Mouse (Mus musculus) MEL (cell line): ENCODE results near the gene Emp3. TPM values are rescaled to one million over a fixed set of nuclear protein-coding genes. Genes with fewer than 3 reads are reported as not detected.

ENCODE experiments used
- DNase-seq: peaks from one replicate; pipeline ENCODE4 v3.0.0; 2011; ENCODE audit warnings: low read depth, low spot score
- H3K27ac ChIP-seq: 2 replicates; pipeline ENCODE4 v1.5.1; 2012; ENCODE audit warnings: low read depth, mild to moderate bottlenecking, control low read depth, low read length, moderate library complexity; ENCODE audit not compliant: control insufficient read depth
- H3K27me3 ChIP-seq, 2 experiments: fragments of 150-350 bp in 1 of 2; sonication (generic) in 1 of 2; 2 replicates each; pipeline ENCODE4 v1.6.1; 2012; ENCODE audit warnings: low read length in 2 of 2, mild to moderate bottlenecking in 2 of 2, improper control_type of control experiment in 1 of 2, moderate library complexity in 1 of 2; ENCODE audit not compliant: insufficient read depth in 2 of 2, control insufficient read depth in 1 of 2
- H3K36me3 ChIP-seq, 2 experiments: 2 replicates each; pipeline ENCODE4 v1.6.1; 2012 to 2014; ENCODE audit warnings: low read length in 2 of 2, improper control_type of control experiment in 1 of 2, inconsistent platforms in 1 of 2, mild to moderate bottlenecking in 1 of 2; ENCODE audit not compliant: insufficient read depth in 2 of 2, control insufficient read depth in 1 of 2
- H3K4me1 ChIP-seq, 2 experiments: fragments of 150-350 bp in 1 of 2; sonication (generic) in 1 of 2; 2 replicates each; pipeline ENCODE4 v1.6.1; 2012; ENCODE audit warnings: low read length in 2 of 2, improper control_type of control experiment in 1 of 2, mild to moderate bottlenecking in 1 of 2; ENCODE audit not compliant: insufficient read depth in 2 of 2, control insufficient read depth in 1 of 2
- H3K4me3 ChIP-seq, 2 experiments: fragments of 150-350 bp in 1 of 2; sonication (generic) in 1 of 2; 2 replicates each; pipeline ENCODE4 v1.5.1; 2012; ENCODE audit warnings: low read depth in 2 of 2, low read length in 2 of 2, mild to moderate bottlenecking in 2 of 2, moderate library complexity in 2 of 2, control low read depth in 1 of 2, improper control_type of control experiment in 1 of 2; ENCODE audit not compliant: control insufficient read depth in 1 of 2, insufficient read depth in 1 of 2
- H3K79me2 ChIP-seq: 2 replicates; pipeline ENCODE4 v1.6.1; 2012; ENCODE audit warnings: mild to moderate bottlenecking, low read length, moderate library complexity; ENCODE audit not compliant: control insufficient read depth, poor library complexity, insufficient read depth
- H3K9ac ChIP-seq: 2 replicates; pipeline ENCODE4 v1.6.1; 2012; ENCODE audit warnings: low read depth, mild to moderate bottlenecking, control low read depth, low read length, moderate library complexity; ENCODE audit not compliant: control insufficient read depth, poor library complexity, severe bottlenecking
- H3K9me3 ChIP-seq: fragments of 150-350 bp; sonication (generic); replicated peaks from 2 replicates; pipeline ENCODE4 v1.6.1; 2012; ENCODE audit warnings: mild to moderate bottlenecking, low read length, improper control_type of control experiment, moderate library complexity; ENCODE audit not compliant: insufficient read depth
- CHD1 ChIP-seq: IDR thresholded peaks from 2 replicates; pipeline ENCODE4 v1.6.1; 2012; ENCODE audit warnings: low read depth, mild to moderate bottlenecking, inconsistent platforms, low read length, improper control_type of control experiment
- CTCF ChIP-seq, 3 experiments: IDR thresholded peaks in 2 of 3; conservative IDR thresholded peaks in 1 of 3; 2 replicates each; pipeline ENCODE4 v1.5.1; 2011 to 2012; ENCODE audit warnings: low read length in 3 of 3, low read depth in 2 of 3, mild to moderate bottlenecking in 2 of 3, improper control_type of control experiment in 1 of 3, inconsistent platforms in 1 of 3, mixed read lengths in 1 of 3, moderate library complexity in 1 of 3; ENCODE audit not compliant: control insufficient read depth in 1 of 3, insufficient read depth in 1 of 3, poor library complexity in 1 of 3, severe bottlenecking in 1 of 3
- E2F4 ChIP-seq: IDR thresholded peaks from 2 replicates; pipeline ENCODE4 v1.6.1; 2011; ENCODE audit warnings: low read depth, low read length, improper control_type of control experiment, borderline replicate concordance
- ELF1 ChIP-seq: IDR thresholded peaks from 2 replicates; pipeline ENCODE4 v1.6.1; 2014; ENCODE audit warnings: low read depth, mild to moderate bottlenecking, inconsistent platforms, low read length, improper control_type of control experiment, moderate library complexity
- GABPA ChIP-seq: IDR thresholded peaks from 2 replicates; pipeline ENCODE4 v1.6.1; 2012; ENCODE audit warnings: low read depth, mild to moderate bottlenecking, inconsistent platforms, low read length, improper control_type of control experiment, moderate library complexity
- GATA1 ChIP-seq: IDR thresholded peaks from 2 replicates; pipeline ENCODE4 v1.6.1; 2011; ENCODE audit warnings: low read depth, low read length, improper control_type of control experiment
- KAT2A ChIP-seq: conservative IDR thresholded peaks from 2 replicates; pipeline ENCODE4 v1.6.1; 2012; ENCODE audit warnings: low read depth, low read length, improper control_type of control experiment, inconsistent platforms
- MAFK ChIP-seq: IDR thresholded peaks from 2 replicates; pipeline ENCODE4 v1.6.1; 2011; ENCODE audit warnings: low read depth, mild to moderate bottlenecking, low read length, improper control_type of control experiment, borderline replicate concordance
- MAX ChIP-seq: IDR thresholded peaks from 2 replicates; pipeline ENCODE4 v1.6.1; 2011; ENCODE audit warnings: low read length, improper control_type of control experiment
- MAZ ChIP-seq: IDR thresholded peaks from 2 replicates; pipeline ENCODE4 v1.6.1; 2012; ENCODE audit warnings: low read depth, mild to moderate bottlenecking, inconsistent platforms, low read length, improper control_type of control experiment
- MEF2A ChIP-seq: IDR thresholded peaks from 2 replicates; pipeline ENCODE4 v1.6.1; 2014; ENCODE audit warnings: low read depth, mild to moderate bottlenecking, inconsistent platforms, low read length, improper control_type of control experiment; ENCODE audit not compliant: poor library complexity, insufficient replicate concordance, severe bottlenecking; ENCODE audit errors: extremely low read depth
- MXI1 ChIP-seq: IDR thresholded peaks from 2 replicates; pipeline ENCODE4 v1.6.1; 2011; ENCODE audit warnings: mild to moderate bottlenecking, low read depth, low read length, improper control_type of control experiment
- MYB ChIP-seq: IDR thresholded peaks from 2 replicates; pipeline ENCODE4 v1.6.1; 2011; ENCODE audit warnings: mild to moderate bottlenecking, low read depth, low read length, improper control_type of control experiment
- MYC ChIP-seq: IDR thresholded peaks from 2 replicates; pipeline ENCODE4 v1.6.1; 2011; ENCODE audit warnings: low read depth, mild to moderate bottlenecking, low read length, improper control_type of control experiment, moderate library complexity
- NRF1 ChIP-seq: IDR thresholded peaks from 2 replicates; pipeline ENCODE4 v1.6.1; 2014; ENCODE audit warnings: low read depth, mild to moderate bottlenecking, inconsistent platforms, low read length, improper control_type of control experiment, moderate library complexity; ENCODE audit not compliant: poor library complexity, insufficient read depth, severe bottlenecking
- POLR2A ChIP-seq, 2 experiments: IDR thresholded peaks; 2 replicates each; pipeline ENCODE4 v1.6.1; 2011 to 2012; ENCODE audit warnings: low read length in 2 of 2, mild to moderate bottlenecking in 2 of 2, control low read depth in 1 of 2, improper control_type of control experiment in 1 of 2, low read depth in 1 of 2, moderate library complexity in 1 of 2; ENCODE audit not compliant: control insufficient read depth in 1 of 2, insufficient read depth in 1 of 2, poor library complexity in 1 of 2
- RCOR1 ChIP-seq: IDR thresholded peaks from 2 replicates; pipeline ENCODE4 v1.6.1; 2012; ENCODE audit warnings: low read depth, mild to moderate bottlenecking, inconsistent platforms, low read length, improper control_type of control experiment
- SMC3 ChIP-seq: IDR thresholded peaks from 2 replicates; pipeline ENCODE4 v1.6.1; 2011; ENCODE audit warnings: low read depth, low read length, improper control_type of control experiment
- TAL1 ChIP-seq: IDR thresholded peaks from 2 replicates; pipeline ENCODE4 v1.6.1; 2012; ENCODE audit warnings: mild to moderate bottlenecking, inconsistent platforms, low read length, moderate library complexity, mixed read lengths
- TBP ChIP-seq: IDR thresholded peaks from 2 replicates; pipeline ENCODE4 v1.8.0; 2011; ENCODE audit warnings: low read depth, low read length, improper control_type of control experiment
- UBTF ChIP-seq: IDR thresholded peaks from 2 replicates; pipeline ENCODE4 v1.6.1; 2012; ENCODE audit warnings: low read depth, mild to moderate bottlenecking, inconsistent platforms, low read length, improper control_type of control experiment, moderate library complexity, borderline replicate concordance; ENCODE audit not compliant: insufficient read depth
- USF1 ChIP-seq: IDR thresholded peaks from 2 replicates; pipeline ENCODE4 v1.6.1; 2014; ENCODE audit warnings: low read depth, mild to moderate bottlenecking, inconsistent platforms, low read length, improper control_type of control experiment, moderate library complexity
- USF2 ChIP-seq, 2 experiments: IDR thresholded peaks; 2 replicates each; pipeline ENCODE4 v1.6.1; 2011 to 2012; ENCODE audit warnings: improper control_type of control experiment in 2 of 2, low read length in 2 of 2, borderline replicate concordance in 1 of 2, inconsistent platforms in 1 of 2, low read depth in 1 of 2, mild to moderate bottlenecking in 1 of 2; ENCODE audit not compliant: insufficient read depth in 1 of 2
- ZNF384 ChIP-seq: IDR thresholded peaks from 2 replicates; pipeline ENCODE4 v1.6.1; 2012; ENCODE audit warnings: low read depth, mild to moderate bottlenecking, inconsistent platforms, low read length, improper control_type of control experiment
- polyA plus RNA-seq, 2 experiments: library from polyadenylated mRNA; stranded (reverse) in 1 of 2; unstranded in 1 of 2; fragments of >175 nt in 1 of 2; fragments of >200 nt in 1 of 2; gene quantifications; 2 replicates each; pipeline versions ENCODE4 v1.2.1 to v1.2.4; 2012; ENCODE audit warnings: low replicate concordance in 2 of 2, low read depth in 1 of 2; ENCODE audit not compliant: insufficient read length in 2 of 2, insufficient read depth in 1 of 2, missing spikeins in 1 of 2
- total RNA-seq: library from RNA; depleted of rRNA; stranded (reverse); fragments of 300-350 nt; gene quantifications from 2 replicates; pipeline ENCODE4 v1.2.3, GENCODE M21; 2012

Gene Emp3
- total and polyA plus RNA-seq, 3 experiments = 75.0 to 111 TPM; not detected in 1

DNA sequence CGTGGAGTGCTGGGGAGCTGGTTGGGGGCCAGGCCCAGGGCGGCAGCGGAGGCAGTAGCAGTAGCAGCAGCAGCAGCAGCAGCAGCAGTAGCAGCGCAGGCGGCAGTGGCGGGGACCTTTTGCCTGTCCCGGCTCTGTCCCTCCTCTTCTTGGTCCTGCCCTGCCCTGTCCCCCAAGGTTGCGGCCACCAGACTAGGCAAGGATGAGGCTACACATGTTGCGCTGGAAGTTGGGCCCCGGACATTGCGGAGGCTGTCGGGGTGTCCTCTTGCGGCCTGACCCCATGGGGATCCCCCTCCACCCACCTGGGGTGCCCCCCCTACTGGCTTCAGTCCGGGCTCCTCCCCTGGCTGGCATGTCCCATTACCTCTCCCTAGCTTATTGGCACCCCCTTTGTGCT is 51.4 kb downstream of the Emp3 start:
- H3K27me3 ChIP-seq = no peaks in the 10 kb centered on the region; a peak in 1 of 4 replicates
- DNase-seq = no peak
- H3K4me1 ChIP-seq = peaks cover 5 to 18% of the 10 kb centered on the region in 2 experiments; a peak in 3 of 4 replicates
- TF ChIP-seq GATA1 (no peak), NRF1 (no peak), CTCF (IDR thresholded peaks at IDR 0.05 in 2 of 3, conservative IDR thresholded peaks at IDR 0.05 in 1 of 3; ENCODE audit: control insufficient read depth in 1 of 3, insufficient read depth in 1 of 3, low read depth in 2 of 3, low read length in 3 of 3, poor library complexity in 1 of 3, severe bottlenecking in 1 of 3) (no peak), ZNF384 (no peak), MAZ (no peak), USF2 (IDR thresholded peaks at IDR 0.05; ENCODE audit: borderline replicate concordance in 1 of 2, insufficient read depth in 1 of 2, low read depth in 1 of 2, low read length in 2 of 2) (no peak), MAFK (no peak), SMC3 (no peak), GABPA (no peak), KAT2A (no peak), POLR2A (IDR thresholded peaks at IDR 0.05; ENCODE audit: control insufficient read depth in 1 of 2, insufficient read depth in 1 of 2, low read depth in 1 of 2, low read length in 2 of 2, poor library complexity in 1 of 2) (no peak), MAX (no peak), MXI1 (no peak), CHD1 (no peak), E2F4 (no peak), MYC (no peak), MYB (no peak), TBP (no peak), ELF1 (no peak)
- peaks cover 12% of the 10 kb centered on the region for H3K79me2 ChIP-seq
- H3K9ac ChIP-seq = no peak overlapping the region
- H3K9me3 ChIP-seq = no peaks in the 10 kb centered on the region
- no peak overlapping the region for H3K4me3 ChIP-seq
- peaks cover 0 to 7% of the 10 kb centered on the region in 2 experiments; a peak in 1 of 4 replicates for H3K36me3 ChIP-seq
- no peak overlapping the region for H3K27ac ChIP-seq

DNA sequence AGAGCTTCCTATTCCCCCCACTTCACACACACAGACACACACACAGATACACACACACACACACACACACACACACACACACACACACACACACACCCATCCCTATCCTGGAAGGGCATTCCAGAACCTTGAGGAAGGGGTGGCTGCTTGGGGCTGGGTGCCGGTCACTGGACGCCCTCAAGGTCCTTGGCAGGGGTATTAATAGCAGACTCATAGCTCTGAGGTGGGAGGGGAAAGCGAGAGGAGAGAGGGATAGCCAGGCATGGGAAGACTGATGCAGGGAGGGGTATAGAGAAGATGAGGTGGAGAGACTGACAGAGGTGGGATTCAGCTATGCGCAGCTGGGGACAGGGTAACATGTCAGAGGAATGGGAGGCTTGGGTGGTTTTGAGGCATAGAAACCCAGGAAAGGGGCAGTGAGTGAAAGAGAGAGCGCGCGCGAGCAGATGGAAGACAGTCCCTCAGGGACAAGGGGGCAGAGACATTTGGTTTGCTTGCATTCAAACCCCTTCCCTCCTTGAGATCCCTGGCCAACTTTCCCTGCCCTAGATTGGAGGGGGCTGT is 52.0 kb downstream of the Emp3 start:
- peaks cover 12% of the 10 kb centered on the region for H3K79me2 ChIP-seq
- DNase-seq = no peak
- no peak overlapping the region for H3K9ac ChIP-seq
- H3K4me1 ChIP-seq = peaks cover 5 to 22% of the 10 kb centered on the region in 2 experiments; a peak in 3 of 4 replicates
- TF ChIP-seq SMC3 (no peak), RCOR1 (no peak), TAL1 (no peak), MEF2A (no peak), POLR2A (IDR thresholded peaks at IDR 0.05; ENCODE audit: control insufficient read depth in 1 of 2, insufficient read depth in 1 of 2, low read depth in 1 of 2, low read length in 2 of 2, poor library complexity in 1 of 2) (no peak), UBTF (no peak), USF1 (no peak), MYC (no peak), MYB (no peak)
- no peak overlapping the region for H3K27ac ChIP-seq
- peaks cover 0 to 7% of the 10 kb centered on the region in 2 experiments; a peak in 1 of 4 replicates for H3K36me3 ChIP-seq
- H3K9me3 ChIP-seq = no peaks in the 10 kb centered on the region
- H3K4me3 ChIP-seq = no peak overlapping the region
- no peaks in the 10 kb centered on the region; a peak in 1 of 4 replicates for H3K27me3 ChIP-seq
